Mouse (Mus musculus) heart, postnatal 0 days (tissue): ENCODE results near the gene Arf5.

ENCODE experiments used
- CTCF ChIP-seq: IDR thresholded peaks from 2 replicates; pipeline ENCODE4 v1.5.1; 2016; ENCODE audit warnings: antibody characterized with exemption, control low read depth, low read depth
- EP300 ChIP-seq: IDR thresholded peaks from 2 replicates; pipeline ENCODE4 v1.6.1; 2016; ENCODE audit warnings: antibody characterized with exemption, low read depth

GRCm38 (mm10) chr6:28459221-28459668, 35.9 kb downstream of the Arf5 start:
- no peak for TF ChIP-seq CTCF
- no peak for TF ChIP-seq EP300
